Mouse (Mus musculus): ENCODE measurements around the gene Hipk2.

GRCm38 (mm10) chr6:38755188-38755587 lies 120.8 kb downstream of the Hipk2 start:
- TF ChIP-seq POLR2A (IDR thresholded peaks at IDR 0.05; ENCODE audit: low read depth, low read length) (no peak), CTCF (IDR thresholded peaks at IDR 0.05; ENCODE audit: extremely low read depth, insufficient read depth, insufficient read length, insufficient replicate concordance) (no peak)
